Mouse (Mus musculus) limb, embryonic 10.5 days (tissue): Measurements from ENCODE around the gene Arl2bp. TPM values are rescaled to one million over a fixed set of nuclear protein-coding genes. Genes with fewer than 3 reads are reported as not detected.
A peak's percentile ranks its signal among the peaks of the same experiment; 100 is the strongest.

Experiments
- DNase-seq: peaks from one replicate; pipeline ENCODE4 v3.0.0-alpha.2; 2017; ENCODE audit warnings: low spot score
- H3K27ac ChIP-seq: fragments of 300-500 bp; sonication (generic); 2 replicates; pipeline ENCODE4 v1.5.1; 2016; ENCODE audit warnings: mild to moderate bottlenecking
- H3K27me3 ChIP-seq: fragments of 300-500 bp; sonication (generic); 2 replicates; pipeline ENCODE4 v1.6.1; 2016; ENCODE audit warnings: low read depth, mild to moderate bottlenecking; ENCODE audit not compliant: poor library complexity, severe bottlenecking
- H3K36me3 ChIP-seq: fragments of 300-500 bp; sonication (generic); 2 replicates; pipeline ENCODE4 v1.6.1; 2016; ENCODE audit warnings: mild to moderate bottlenecking, moderate library complexity
- H3K4me1 ChIP-seq: fragments of 300-500 bp; sonication (generic); 2 replicates; pipeline ENCODE4 v1.6.1; 2016
- H3K4me3 ChIP-seq: fragments of 300-500 bp; sonication (generic); 2 replicates; pipeline ENCODE4 v1.5.1; 2016; ENCODE audit warnings: mild to moderate bottlenecking, moderate library complexity
- H3K9me3 ChIP-seq: fragments of 300-500 bp; sonication (generic); replicated peaks from 2 replicates; pipeline ENCODE4 v1.6.1; 2016; ENCODE audit warnings: mild to moderate bottlenecking
- WGBS: fragments of 180-500 bp; shearing (Covaris S2); methylation state at CpG from one replicate; pipeline ENCODE4 v1.1.7; 2016; 5-methylcytosine and 5-hydroxymethylcytosine counted together
- polyA plus RNA-seq: library from polyadenylated mRNA; unstranded; fragments of >200 nt; fragmentation: Nextera tagmentation; extraction: Ambion mirVana; gene quantifications from 2 replicates; pipeline ENCODE4 v1.2.1, GENCODE M21; 2016

Arl2bp gene
- polyA plus RNA-seq, 1 experiment from 2014 or later = 189 TPM

DNA sequence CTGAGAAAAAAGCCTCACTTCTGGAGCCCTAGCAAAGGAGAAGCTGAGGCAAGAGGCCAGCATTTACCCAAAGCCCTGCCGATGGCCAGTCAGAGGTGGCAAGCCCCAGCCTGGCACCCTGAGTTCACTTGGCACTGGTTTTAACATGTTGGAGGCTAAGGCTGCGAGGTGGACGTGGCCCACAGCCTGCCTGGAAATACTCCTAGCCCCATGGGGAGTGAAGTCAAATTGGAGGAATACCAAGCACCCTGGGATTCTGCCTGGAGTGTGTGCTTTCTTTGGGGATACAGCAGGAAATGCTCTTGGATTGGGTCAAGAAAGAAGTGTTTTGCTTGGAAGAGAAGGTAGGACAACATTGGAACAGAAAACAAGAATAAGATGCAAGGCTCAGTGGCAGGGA is 49.5 kb downstream of the Arl2bp start:
- H3K9me3 ChIP-seq = no peaks in the 10 kb centered on the region

DNA sequence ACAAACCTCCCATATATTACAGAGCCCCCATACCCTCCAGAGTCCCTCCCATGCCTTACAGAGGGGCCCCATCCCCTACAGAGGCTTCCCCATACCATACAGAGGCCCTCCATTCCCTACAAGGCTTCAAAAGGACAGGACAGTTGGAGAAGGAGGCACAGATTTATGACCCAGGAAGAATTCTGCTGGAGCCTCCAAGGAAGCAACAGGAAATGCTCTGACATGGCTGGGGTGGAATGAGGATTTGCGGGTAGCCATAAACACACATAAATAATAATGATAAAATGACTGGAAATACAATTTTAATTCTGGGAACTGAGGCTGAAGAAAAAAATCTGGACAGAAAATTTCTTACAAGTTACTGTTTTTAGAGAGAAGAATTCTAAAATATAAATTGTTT is 50.4 kb downstream of the Arl2bp start:
- Histone ChIP-seq H3K27me3 (no peaks in the 10 kb centered on the region), H3K27ac (no peak overlapping the region), H3K4me3 (no peak overlapping the region), H3K4me1 (no peaks in the 10 kb centered on the region), H3K9me3 (no peaks in the 10 kb centered on the region), H3K36me3 (no peaks in the 10 kb centered on the region)
- 90% methylated on average over 1 of the region's 1 CpGs for WGBS
- no peak for DNase-seq

More for the DNA sequence above, 49.5 kb downstream of the Arl2bp start:
- Histone ChIP-seq H3K4me3 (no peak overlapping the region), H3K36me3 (no peaks in the 10 kb centered on the region), H3K27me3 (no peaks in the 10 kb centered on the region), H3K27ac (no peak overlapping the region), H3K4me1 (peaks cover 8% of the 10 kb centered on the region)
- peak; percentile 16 for DNase-seq
- 83% methylated on average over 3 of the region's 3 CpGs for WGBS

Other genes with a start within 250 kb of the Arl2bp start
- not detected in 2 replicates for gene Nlrc5, start 232.2 kb upstream of the Arl2bp start, polyA plus RNA-seq
- gene Cpne2, start 133.6 kb upstream of the Arl2bp start, polyA plus RNA-seq = 5.8 and 6.6 TPM in 2 replicates
- 42.1 and 49.2 TPM in 2 replicates for gene Rspry1, start 64.7 kb upstream of the Arl2bp start, polyA plus RNA-seq
- gene Fam192a, start 64.6 kb upstream of the Arl2bp start, polyA plus RNA-seq = 81.0 and 89.0 TPM in 2 replicates
- 0.48 TPM in 1 of 2 replicates, not detected in the other for gene Pllp, start 29.7 kb downstream of the Arl2bp start, polyA plus RNA-seq
- gene Ccl22, start 79.0 kb downstream of the Arl2bp start, polyA plus RNA-seq = not detected in 2 replicates
- gene Cx3cl1, start 105.4 kb downstream of the Arl2bp start, polyA plus RNA-seq = 2.7 and 5.3 TPM in 2 replicates
- not detected in 2 replicates for gene Ccl17, start 143.9 kb downstream of the Arl2bp start, polyA plus RNA-seq
- 51.2 and 65.5 TPM in 2 replicates for gene Coq9, start 171.7 kb downstream of the Arl2bp start, polyA plus RNA-seq
- 195 and 198 TPM in 2 replicates for gene Ciapin1, start 171.8 kb downstream of the Arl2bp start, polyA plus RNA-seq
- gene Polr2c, start 190.8 kb downstream of the Arl2bp start, polyA plus RNA-seq = 201 and 208 TPM in 2 replicates
- 23.4 and 33.1 TPM in 2 replicates for gene Dok4, start 209.7 kb downstream of the Arl2bp start, polyA plus RNA-seq